Mouse (Mus musculus): ENCODE measurements at regions not wholly inside any gene's neighbourhood (a gene's known extent, or its start where the extent isn't known, plus 50 kb on each side); places are given as distances from the start of the nearest gene placed in this dataset.
A peak's percentile ranks its signal among the peaks of the same experiment; 100 is the strongest.

DNA sequence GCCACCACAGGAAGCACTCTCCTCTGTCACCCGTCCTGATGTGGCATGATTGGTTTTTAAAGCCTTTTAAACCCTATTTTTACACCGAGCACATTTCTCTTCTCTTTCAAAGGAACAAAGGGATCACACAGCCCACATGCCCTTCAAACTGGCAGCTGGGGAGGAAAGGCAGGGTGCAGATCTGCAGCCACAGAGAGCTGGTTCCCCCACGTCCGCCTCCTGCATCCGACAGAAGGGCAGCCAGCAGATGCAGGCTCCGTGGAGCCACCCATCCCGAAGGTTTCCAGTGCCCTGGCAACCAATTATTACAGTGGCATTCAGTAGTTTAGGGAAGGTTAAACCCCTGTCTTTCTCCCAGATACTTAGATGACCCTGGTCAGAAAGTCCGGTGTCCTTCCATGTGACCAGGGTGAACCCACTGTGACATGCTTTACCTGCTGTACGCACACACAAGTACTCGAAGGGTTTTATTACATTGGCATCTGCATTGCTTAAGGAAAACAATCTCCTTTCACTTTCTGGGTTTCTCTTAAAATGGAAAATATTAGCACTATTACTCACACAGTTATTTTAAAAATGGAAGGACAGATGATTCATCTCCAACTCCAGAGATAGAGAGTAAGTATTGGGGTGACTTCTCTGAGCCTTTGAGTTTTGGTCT is 156.7 kb upstream of the Ubl3 start:
- Histone ChIP-seq H3K4me1 (replicated peaks) (peaks cover 27% of the 10 kb centered on the region), H3K9me3 (no peaks in the 10 kb centered on the region), H3K36me3 (no peaks in the 10 kb centered on the region), H3K27ac (0 out of 2 replicates have a peak overlapping the region, but pooled peaks have one; percentile 77), H3K27me3 (no peaks in the 10 kb centered on the region), H3K9ac (peak overlapping the region; percentile 26; the same call in 1 of the 2 replicates), H3K4me2 (no peak overlapping the region), H3K4me3 (no peak overlapping the region)
- ATAC-seq (ENCODE audit: low FRiP score), result no peak
- 31% methylated on average over 10 of the region's 10 CpGs for WGBS

DNA sequence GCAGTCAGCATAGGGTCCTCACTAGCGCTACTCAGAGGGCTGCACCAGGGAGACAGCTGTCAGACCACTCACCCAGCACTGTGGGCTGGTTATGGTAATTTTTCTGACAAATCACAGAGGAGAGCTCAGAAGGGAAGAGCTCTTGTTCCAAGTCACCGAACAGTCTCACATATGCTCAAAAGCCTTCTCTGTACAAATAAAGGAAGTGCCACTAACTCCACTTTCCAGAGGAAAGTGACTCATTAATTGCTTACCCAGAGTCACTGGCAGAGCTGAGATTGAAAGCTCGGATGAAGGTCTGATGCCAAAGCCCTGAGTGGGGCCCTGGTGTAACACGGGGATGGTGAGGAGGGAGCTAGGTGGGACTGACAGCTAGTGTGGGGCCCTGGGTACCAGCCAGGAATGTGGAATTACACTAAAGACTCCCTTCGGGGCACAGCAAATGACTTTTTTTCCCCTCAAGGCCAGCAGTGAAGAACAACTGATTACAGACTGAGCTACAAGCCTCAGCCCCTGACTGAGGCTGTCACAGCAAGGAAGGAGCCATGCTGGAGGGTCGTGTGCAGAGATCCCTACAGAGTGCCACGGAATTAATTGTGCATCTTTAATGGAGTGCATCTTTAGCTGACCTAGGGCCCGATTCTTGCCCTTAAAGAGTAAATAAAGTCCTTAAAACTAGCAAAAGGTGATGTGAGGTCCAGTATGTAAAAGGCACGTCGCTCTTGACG is 155.6 kb upstream of the Ubl3 start:
- no peaks in the 10 kb centered on the region for H3K36me3 ChIP-seq
- H3K27me3 ChIP-seq, result no peaks in the 10 kb centered on the region
- H3K4me3 ChIP-seq, result no peak overlapping the region
- no peaks in the 10 kb centered on the region for H3K9me3 ChIP-seq
- ATAC-seq (ENCODE audit: low FRiP score), result peak; percentile 73
- 28% methylated on average over 11 of the region's 11 CpGs for WGBS
- no peak overlapping the region for H3K9ac ChIP-seq
- H3K27ac ChIP-seq, result peak overlapping the region; percentile 77
- H3K4me2 ChIP-seq, result no peak overlapping the region
- H3K4me1 ChIP-seq (replicated peaks), result peaks cover 27% of the 10 kb centered on the region

DNA sequence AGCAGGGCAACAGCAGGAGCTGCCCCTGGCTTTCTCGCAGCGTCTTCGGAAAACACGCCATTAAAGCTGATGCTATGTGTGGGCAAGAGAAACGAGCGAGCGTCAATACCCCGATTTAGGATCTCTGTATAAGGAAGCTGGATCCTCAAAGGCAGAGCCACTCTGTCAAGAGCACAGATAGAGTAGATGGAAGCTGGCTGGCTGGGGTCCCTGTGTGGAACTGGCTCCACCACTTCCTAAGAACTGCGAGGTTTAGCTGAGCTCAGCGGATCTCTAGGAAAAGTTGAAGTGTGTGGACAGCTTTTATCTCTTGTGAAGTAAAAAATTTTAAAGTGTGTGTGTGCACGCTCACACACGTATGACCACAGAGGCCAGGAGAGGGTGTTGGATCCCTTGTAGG is 154.7 kb upstream of the Ubl3 start:
- Histone ChIP-seq H3K27ac (no peak overlapping the region), H3K9ac (no peak overlapping the region), H3K36me3 (no peaks in the 10 kb centered on the region), H3K9me3 (no peaks in the 10 kb centered on the region), H3K4me2 (no peak overlapping the region), H3K27me3 (no peaks in the 10 kb centered on the region), H3K4me3 (no peak overlapping the region), H3K4me1 (replicated peaks) (peaks cover 27% of the 10 kb centered on the region)
- ATAC-seq (ENCODE audit: low FRiP score), result no peak
- WGBS, result 91% methylated on average over 12 of the region's 12 CpGs

DNA sequence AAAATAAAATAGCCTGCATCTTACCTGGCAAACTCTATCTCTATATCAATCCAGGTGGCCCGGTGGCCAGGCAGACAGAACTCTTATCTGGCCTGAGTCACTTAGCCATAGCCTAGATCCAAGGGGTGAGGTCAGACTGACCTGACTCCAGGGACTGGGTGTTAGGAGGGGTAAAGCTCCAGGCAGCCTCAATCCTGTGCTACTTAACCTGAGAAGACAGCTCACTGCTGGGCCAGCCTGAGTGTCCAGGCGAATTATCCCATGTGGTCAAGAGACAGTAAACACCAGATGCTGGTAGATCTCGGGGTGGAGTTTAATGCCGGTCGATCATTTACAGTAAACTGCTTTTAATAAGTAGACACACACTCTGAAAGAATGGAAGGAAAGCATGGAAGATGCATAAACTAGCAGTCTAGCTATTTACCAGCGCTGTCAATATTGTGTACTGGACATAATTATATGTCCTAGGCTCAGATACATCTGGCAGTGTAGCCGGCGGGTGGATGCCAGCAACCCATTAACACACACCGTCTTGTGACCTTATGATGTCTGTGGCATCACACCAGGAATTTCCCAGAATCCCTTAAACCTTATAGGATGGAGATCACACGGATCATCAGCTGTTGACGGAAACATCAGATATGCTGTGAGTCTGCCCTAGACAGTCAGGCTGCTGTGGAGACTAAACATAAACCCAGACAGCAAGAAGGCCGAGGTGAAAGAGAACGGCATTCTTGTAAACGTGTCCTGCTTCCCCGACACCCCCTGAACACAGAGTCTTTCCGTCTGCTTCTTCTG is 153.9 kb upstream of the Ubl3 start:
- Histone ChIP-seq H3K4me1 (replicated peaks) (peaks cover 32% of the 10 kb centered on the region), H3K36me3 (no peaks in the 10 kb centered on the region), H3K27me3 (no peaks in the 10 kb centered on the region), H3K4me3 (no peak overlapping the region), H3K27ac (no peak overlapping the region), H3K9me3 (no peaks in the 10 kb centered on the region), H3K9ac (no peak overlapping the region), H3K4me2 (no peak overlapping the region)
- no peak for ATAC-seq (ENCODE audit: low FRiP score)
- WGBS, result 88% methylated on average over 16 of the region's 16 CpGs

DNA sequence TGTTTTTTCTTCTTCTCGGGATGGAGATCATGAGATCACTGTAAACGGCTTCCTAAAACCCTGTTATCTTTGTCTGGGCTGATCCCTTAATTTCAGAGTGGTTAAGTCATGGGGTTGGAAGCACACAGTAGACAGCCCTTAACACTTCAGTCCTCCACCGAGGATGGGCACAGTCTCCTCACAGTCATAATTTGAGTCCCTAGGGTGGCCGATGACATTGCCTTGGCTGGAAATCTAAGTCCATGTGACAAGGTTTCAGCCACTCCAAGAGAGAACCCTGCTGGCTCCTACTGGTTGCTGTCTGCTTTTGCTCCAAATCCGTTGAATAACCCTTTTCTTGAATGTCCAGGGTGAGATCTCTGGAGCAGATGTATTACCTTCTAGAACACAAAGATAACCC is 152.2 kb upstream of the Ubl3 start:
- no peak overlapping the region for H3K4me3 ChIP-seq
- no peaks in the 10 kb centered on the region for H3K27me3 ChIP-seq
- no peak overlapping the region for H3K27ac ChIP-seq
- no peaks in the 10 kb centered on the region for H3K9me3 ChIP-seq
- H3K4me2 ChIP-seq, result no peak overlapping the region
- no peak overlapping the region for H3K9ac ChIP-seq
- no peak for ATAC-seq (ENCODE audit: low FRiP score)
- 73% methylated on average over 5 of the region's 5 CpGs for WGBS
- peaks cover 32% of the 10 kb centered on the region for H3K4me1 ChIP-seq (replicated peaks)
- no peaks in the 10 kb centered on the region for H3K36me3 ChIP-seq

DNA sequence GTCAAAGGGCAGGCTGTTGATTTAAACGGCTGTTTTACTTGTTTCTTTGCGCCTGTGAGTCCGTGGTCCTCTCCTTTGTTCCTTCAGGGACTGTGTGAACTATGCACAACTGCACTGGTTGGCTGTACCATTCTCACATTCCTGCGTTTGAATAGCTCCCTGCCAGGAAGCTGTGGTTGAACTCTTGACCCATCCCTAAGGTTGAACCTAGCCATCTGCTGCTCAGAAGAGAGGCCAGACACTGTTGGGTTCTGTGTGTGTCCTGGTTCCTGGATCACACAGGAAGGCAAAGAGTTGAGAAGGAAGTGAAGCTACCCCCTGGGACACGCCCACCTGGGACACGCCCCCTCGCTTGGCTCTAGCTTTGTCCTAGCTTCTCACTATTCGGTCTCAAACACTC is 149.3 kb upstream of the Ubl3 start:
- Histone ChIP-seq H3K27me3 (no peaks in the 10 kb centered on the region), H3K27ac (no peak overlapping the region), H3K9ac (no peak overlapping the region), H3K9me3 (no peaks in the 10 kb centered on the region), H3K4me2 (no peak overlapping the region), H3K4me1 (replicated peaks) (peaks cover 12% of the 10 kb centered on the region), H3K36me3 (no peaks in the 10 kb centered on the region), H3K4me3 (no peak overlapping the region)
- ATAC-seq (ENCODE audit: low FRiP score), result no peak
- 20% methylated on average over 8 of the region's 8 CpGs for WGBS

DNA sequence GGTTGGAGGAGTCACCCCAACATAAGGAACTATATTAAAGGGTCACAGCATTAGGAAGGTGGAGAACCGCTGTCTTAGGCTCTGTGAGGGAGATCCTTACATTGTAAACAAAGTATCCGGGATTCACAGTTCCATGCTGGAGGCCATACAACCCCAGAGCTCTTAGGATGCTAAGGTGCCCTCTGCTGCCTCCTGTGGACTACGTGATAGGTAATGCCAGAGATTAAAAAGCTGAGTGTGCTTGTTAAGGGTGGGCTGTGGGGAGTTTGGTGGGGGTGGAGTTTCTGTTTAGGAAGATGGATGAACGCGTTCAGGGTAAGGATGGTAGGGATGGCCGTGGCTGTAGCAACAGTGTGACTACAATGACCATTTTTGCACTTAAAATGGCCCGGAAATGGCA is 148.4 kb upstream of the Ubl3 start:
- Histone ChIP-seq H3K9me3 (no peaks in the 10 kb centered on the region), H3K4me1 (replicated peaks) (peaks cover 11% of the 10 kb centered on the region), H3K4me3 (no peak overlapping the region), H3K9ac (no peak overlapping the region), H3K4me2 (no peak overlapping the region), H3K27me3 (no peaks in the 10 kb centered on the region), H3K36me3 (no peaks in the 10 kb centered on the region), H3K27ac (no peak overlapping the region)
- no peak for ATAC-seq (ENCODE audit: low FRiP score)
- WGBS, result 79% methylated on average over 7 of the region's 7 CpGs

DNA sequence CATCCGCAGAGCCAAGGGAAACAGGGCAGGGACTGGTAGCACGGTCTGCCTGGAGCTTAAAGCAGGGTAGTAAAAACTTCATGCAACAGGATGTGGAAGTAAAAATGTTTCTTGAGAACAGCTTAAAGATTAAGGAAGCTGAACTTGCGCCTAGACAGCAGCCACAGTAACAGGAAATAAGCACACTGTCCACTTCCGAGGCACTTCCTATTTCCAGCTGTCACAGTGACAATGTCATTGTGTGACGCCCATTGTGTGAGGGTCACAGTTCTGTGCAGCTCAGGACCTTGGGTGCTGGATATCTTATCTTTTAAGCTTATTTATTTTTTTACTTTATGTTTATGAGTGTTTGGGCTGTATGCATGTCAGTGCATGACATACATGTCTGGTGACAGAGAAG is 147.7 kb upstream of the Ubl3 start:
- 89% methylated on average over 5 of the region's 5 CpGs for WGBS
- no peak overlapping the region for H3K27ac ChIP-seq
- ATAC-seq (ENCODE audit: low FRiP score), result no peak

DNA sequence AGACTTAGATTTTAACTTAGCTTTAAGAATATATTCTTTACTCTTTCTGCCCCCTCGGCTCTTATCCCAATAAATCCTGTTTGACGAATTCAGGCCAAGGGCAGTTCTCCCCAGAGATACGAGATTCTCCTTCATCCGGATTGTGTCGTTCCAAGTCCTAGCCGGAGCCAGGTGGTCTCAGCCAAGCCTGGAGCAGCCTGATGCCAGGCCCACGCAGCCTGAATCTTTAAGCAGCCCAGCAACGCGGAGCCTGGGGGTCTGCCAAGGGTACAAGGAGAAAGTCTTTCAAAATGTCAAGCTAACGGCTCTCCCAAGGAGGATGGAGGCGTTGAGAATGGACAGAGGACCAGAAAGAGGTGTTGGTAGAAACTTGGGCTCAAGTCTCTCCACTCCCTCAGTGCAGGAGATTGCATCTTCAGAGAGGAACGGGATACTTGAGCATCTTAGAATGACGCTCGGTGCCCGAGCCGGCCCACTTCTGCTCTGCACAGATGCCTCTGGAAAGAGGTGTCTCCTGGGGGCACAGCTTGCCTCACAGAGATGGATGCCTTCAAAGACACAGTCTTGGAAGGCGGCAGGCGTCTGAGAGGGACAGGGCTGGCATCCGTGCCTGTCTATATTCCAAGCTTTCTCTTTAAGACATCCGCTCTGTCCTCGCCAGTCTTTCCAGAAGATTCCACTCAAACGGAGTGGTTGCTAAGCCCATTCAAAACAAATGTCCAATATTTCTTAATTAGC is 145.2 kb upstream of the Ubl3 start:
- Histone ChIP-seq H3K9ac (no peak overlapping the region), H3K36me3 (no peaks in the 10 kb centered on the region), H3K27me3 (no peaks in the 10 kb centered on the region), H3K4me3 (no peak overlapping the region), H3K4me2 (no peak overlapping the region), H3K27ac (peak overlapping the region; percentile 60), H3K4me1 (replicated peaks) (peaks cover 17% of the 10 kb centered on the region), H3K9me3 (peaks cover 6% of the 10 kb centered on the region)
- 77% methylated on average over 22 of the region's 22 CpGs for WGBS
- ATAC-seq (ENCODE audit: low FRiP score), result no peak

More for the DNA sequence above, 147.7 kb upstream of the Ubl3 start:
- no peaks in the 10 kb centered on the region for H3K27me3 ChIP-seq
- H3K36me3 ChIP-seq, result no peaks in the 10 kb centered on the region
- no peak overlapping the region for H3K4me2 ChIP-seq
- H3K9me3 ChIP-seq, result peaks cover 4% of the 10 kb centered on the region
- no peak overlapping the region for H3K4me3 ChIP-seq
- no peak overlapping the region for H3K9ac ChIP-seq
- H3K4me1 ChIP-seq (replicated peaks), result peaks cover 11% of the 10 kb centered on the region

DNA sequence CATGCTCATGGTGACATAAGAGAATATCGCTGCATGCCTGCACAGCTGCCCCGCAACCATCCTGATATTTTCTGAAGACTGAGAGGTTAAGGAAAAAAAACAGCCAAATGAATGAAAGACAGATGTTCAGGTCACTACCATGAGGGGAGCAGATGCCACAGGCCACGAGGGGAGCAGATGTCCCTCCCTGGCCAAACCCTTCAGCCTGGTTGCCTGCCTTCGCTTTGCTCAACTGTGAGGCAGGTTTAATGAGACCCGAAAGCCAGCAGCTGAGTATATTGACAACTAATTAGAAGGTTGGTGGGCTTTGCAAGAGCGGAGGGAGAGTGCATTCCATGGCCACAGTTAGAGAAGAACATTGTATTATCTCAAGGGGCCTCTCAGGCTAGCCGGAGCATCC is 141.8 kb upstream of the Ubl3 start:
- ATAC-seq (ENCODE audit: low FRiP score), result no peak
- Histone ChIP-seq H3K4me3 (no peak overlapping the region), H3K9me3 (peaks cover 6% of the 10 kb centered on the region), H3K4me2 (no peak overlapping the region), H3K9ac (no peak overlapping the region), H3K4me1 (replicated peaks) (peaks cover 22% of the 10 kb centered on the region), H3K27me3 (no peaks in the 10 kb centered on the region), H3K27ac (0 out of 2 replicates have a peak overlapping the region, but pooled peaks have one; percentile 31), H3K36me3 (no peaks in the 10 kb centered on the region)
- 61% methylated on average over 7 of the region's 7 CpGs for WGBS

DNA sequence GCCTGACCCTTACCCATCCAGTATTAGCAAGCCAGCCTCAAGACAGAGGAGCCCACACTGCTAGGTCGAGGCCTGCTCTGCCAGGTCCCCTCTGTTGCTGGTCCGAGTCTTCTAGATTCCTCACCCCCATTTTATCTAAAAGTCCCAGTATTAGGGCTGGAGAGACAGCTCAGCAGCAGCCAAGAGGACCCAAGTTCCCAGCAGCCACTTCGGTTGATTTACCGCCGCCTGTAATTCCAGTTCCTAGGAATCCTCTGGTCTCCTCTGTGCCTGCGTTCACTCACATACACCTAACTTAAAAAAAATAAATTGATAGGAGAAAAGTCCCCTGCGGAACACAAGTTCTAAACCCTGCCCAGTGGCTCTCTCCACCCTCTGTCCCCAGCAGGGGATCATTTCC is 138.9 kb upstream of the Ubl3 start:
- Histone ChIP-seq H3K4me1 (replicated peaks) (peaks cover 33% of the 10 kb centered on the region), H3K36me3 (no peaks in the 10 kb centered on the region), H3K27me3 (no peaks in the 10 kb centered on the region), H3K4me3 (no peak overlapping the region), H3K9ac (no peak overlapping the region), H3K4me2 (no peak overlapping the region), H3K9me3 (peaks cover 6% of the 10 kb centered on the region), H3K27ac (no peak overlapping the region)
- no peak for ATAC-seq (ENCODE audit: low FRiP score)
- WGBS, result 82% methylated on average over 7 of the region's 7 CpGs

DNA sequence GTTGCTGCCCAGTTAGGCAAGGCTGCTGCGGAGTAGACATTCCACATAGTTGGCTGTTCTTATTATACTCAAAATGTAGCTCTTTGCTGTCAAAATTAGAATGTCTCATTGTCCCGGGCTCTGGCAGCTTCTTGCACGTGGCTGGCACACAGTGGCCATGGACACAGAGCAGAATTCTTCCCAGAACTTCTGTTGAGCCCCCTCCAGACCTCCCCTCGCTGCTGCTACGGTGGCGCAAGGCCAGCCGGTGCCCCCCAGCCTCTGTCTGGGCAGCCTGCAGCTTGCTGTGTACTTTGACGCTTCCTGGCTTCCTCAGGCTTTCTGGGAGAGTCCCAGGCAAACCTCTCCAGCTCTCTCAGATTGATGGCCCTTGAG is 138.2 kb upstream of the Ubl3 start:
- Histone ChIP-seq H3K36me3 (no peaks in the 10 kb centered on the region), H3K4me3 (no peak overlapping the region), H3K27ac (no peak overlapping the region), H3K4me1 (replicated peaks) (peaks cover 33% of the 10 kb centered on the region), H3K4me2 (no peak overlapping the region), H3K27me3 (no peaks in the 10 kb centered on the region), H3K9ac (no peak overlapping the region), H3K9me3 (peaks cover 6% of the 10 kb centered on the region)
- WGBS, result 61% methylated on average over 8 of the region's 8 CpGs
- peak; percentile 38; the same call in 1 of the 2 replicates for ATAC-seq (ENCODE audit: low FRiP score)

All from hindbrain, embryonic 13.5 days (tissue).